Mouse (Mus musculus) megakaryocyte-erythroid progenitor cell, adult 5-6 weeks (primary cell): ENCODE results near the gene Usp49. TPM values are rescaled to one million over a fixed set of nuclear protein-coding genes. Genes with fewer than 3 reads are reported as not detected.

Experiments used
- ATAC-seq: replicated peaks from 2 replicates; pipeline ENCODE4 v1.8.0; 2016; ENCODE audit warnings: mild to moderate bottlenecking, inconsistent platforms; ENCODE audit not compliant: severe bottlenecking, poor library complexity, low FRiP score, low TSS enrichment
- total RNA-seq, 2 experiments: library from RNA; stranded (forward) in 1 of 2; stranded (reverse) in 1 of 2; fragments of 200-1000, 215-1000 nt in 1 of 2; fragments of >200 nt in 1 of 2; fragmentation: Nextera tagmentation in 1 of 2; gene quantifications; 2 replicates each; pipeline ENCODE4 v1.2.3; 2014 to 2017

The Usp49 gene
- total RNA-seq, 2 experiments from 2014 or later: 7.8 to 21.0 TPM

GRCm38 (mm10) chr17:47710036-47710435 lies 79.5 kb downstream of the Usp49 start:
- ATAC-seq: 0 out of 2 replicates have a peak, but pooled peaks have one; percentile 18

- ATAC-seq: no peak
Measured at GRCm38 (mm10) chr17:47711883-47712282, 81.4 kb downstream of the Usp49 start.

DNA sequence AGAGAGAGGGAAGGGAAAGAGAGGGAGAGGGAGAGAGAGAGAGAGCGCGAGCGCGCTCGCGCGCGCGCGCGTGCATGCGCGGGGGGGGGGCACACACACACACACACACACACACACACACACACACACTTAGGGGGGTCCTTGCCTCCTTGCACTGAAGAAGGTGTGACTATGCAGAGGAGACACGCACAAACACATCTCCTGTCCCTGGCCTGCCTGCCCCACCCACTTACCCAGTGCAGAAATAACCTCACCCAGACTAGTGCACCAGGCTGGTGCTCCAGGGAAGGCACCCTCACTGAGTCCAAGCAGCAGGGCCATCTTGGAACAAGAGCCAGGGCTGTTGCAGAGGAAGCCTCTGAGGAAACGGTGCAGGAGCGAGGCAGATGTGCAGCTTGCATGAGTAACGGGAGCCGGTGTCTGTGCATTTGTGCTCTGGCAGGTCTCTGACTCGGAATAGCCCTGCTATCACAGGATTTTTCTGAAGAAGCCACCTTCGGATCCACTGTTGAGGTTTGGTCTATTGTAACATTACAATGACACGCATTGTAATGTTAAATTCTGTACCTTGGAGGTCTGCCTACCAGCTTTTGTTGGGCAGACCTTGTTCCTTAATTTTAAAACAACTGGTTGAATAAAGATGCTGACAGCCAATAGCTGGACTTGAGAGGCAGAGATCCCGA lies 82.5 kb downstream of the Usp49 start:
- ATAC-seq: no peak

DNA sequence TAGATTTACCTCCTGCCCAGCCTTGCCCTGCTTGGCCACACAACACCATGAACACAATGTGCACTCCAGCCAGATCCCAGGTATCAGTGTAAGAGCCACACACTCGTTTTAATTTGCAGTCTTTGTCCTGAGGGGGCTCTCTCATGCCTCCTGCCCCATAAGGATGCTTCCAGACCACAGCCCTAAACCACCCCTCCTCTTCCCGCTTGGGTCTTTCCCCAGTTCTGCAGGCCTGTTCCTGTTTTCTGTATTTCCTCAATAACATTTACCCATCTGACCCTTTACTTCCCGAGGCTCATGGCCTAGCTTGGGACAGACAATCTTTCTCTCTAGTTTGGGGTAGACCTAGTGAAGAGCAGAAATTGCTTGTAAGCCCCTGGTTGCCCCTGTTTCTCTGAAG lies 84.5 kb downstream of the Usp49 start:
- ATAC-seq: no peak

DNA sequence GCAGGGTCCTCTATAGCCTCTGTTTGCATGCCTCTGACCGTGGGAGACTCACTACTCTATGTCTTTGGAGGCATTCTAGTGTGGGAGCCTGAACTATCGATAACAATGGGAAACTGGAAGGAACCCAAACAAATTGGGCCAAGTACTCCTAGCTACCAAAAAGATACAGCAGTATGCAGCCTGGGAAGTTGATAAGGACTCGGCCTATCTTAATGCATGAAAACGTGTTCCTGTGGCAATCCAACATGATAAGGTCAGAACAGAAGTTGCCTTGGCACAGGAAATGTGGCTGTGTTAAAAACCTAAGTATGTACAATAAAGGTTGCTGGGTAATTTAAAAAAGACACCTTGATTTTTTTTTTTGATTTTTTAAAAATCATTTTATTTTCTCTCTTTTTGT lies 90.7 kb downstream of the Usp49 start:
- peak; percentile 86 for ATAC-seq

DNA sequence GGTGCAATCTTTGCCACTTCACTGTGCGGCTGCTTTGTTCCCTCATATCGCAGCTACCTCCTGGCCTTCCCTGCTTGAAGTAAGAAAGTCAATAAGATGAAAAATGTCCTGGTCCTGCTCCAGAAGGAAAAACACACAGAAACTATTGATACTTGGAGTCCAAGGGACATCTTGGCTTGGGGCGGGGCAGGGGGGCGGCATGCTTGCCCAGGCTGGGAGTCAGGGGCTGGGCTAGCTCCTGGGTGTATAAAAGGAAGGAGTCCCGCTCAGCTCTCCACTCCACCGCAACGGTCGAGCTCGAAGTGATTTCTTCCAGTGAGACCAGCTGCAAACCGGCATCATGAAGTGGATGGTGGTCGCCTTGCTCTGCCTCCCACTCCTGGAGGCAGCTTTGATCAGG lies 96.1 kb downstream of the Usp49 start, which contains the start of gene Pgc:
Gene Pgc (plus strand): TSS at position 277 of the 400 bp plus-strand sequence.
- no peak for ATAC-seq

DNA sequence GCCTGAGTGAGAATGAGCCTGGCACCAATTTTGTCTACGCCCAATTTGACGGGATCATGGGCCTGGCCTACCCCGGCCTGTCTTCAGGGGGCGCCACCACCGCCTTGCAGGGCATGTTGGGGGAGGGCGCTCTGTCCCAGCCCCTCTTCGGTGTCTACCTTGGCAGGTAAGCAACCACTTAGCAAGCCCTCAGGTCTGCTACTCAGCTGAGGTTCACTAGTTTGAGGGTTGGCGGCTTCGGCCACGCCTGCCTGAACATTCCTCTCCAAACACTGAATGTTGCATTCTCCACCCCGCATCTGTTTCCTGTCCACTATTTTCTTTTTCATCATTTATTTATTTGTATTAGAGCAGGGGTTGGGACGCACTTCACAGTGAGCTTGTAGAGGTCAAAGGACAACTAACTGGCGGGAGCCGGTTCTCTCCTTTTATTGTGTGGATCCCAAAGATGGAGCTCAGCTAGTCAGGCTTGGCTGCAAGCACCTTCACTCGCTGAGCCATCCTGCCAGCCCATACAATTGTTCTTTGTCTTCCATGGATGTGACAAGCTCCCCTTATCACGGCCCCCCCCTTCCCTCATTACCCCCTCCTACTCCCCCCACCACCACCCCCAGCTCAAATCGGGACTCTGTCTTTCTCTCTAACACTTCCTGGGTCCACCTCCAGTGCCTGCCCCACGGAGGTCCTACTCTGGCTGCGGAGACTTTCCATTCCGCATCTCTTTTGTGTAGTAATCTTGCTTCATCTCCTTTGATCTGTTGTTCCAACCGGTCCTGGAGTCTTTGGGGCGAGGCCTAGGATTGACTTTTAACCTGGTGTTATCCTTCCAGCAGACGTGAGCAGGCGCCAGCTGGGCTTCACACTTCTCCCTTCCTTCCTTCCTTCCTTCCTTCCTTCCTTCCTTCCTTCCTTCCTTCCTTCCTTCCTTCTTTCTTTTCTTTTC lies 100.4 kb downstream of the Usp49 start:
- ATAC-seq: no peak

DNA sequence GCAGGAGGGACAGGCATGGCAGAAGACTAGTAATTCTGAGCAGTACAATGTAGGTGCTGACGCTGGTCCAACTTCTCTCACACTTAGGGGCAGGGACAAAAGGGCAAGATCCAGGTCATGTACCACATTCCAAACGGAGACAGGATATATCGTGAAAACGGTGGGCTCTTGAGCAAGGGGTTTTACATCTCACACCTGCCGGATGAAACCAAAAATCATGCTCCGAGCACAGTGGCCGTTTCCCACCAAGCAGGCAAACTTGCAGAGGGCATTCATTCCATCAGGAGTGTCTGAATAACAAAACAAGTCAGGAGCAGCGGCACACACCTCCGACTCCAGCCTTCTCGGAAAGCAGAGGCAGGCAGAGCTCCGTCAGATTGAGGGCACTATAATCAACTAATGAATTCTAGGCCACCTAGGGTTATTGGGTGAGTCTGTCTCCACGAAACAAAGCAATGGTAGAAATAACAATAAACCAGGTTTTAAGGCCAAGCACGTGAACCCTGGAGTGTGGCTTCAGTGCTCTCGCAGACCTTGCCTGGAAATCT lies 105.1 kb downstream of the Usp49 start:
- ATAC-seq: no peak

Other genes with a start within 250 kb of the Usp49 start
- 0.54 and 2.8 TPM in 2 replicates for gene Guca1b, start 245.3 kb upstream of the Usp49 start, total RNA-seq (2014; fragmentation: Nextera tagmentation)
- gene Guca1b, start 245.3 kb upstream of the Usp49 start, total RNA-seq (2017): 0.15 and 3.8 TPM in 2 replicates
- not detected in 2 replicates for gene Guca1a, start 230.1 kb upstream of the Usp49 start, total RNA-seq (2014; fragmentation: Nextera tagmentation)
- gene Guca1a, start 230.1 kb upstream of the Usp49 start, total RNA-seq (2017): not detected in 2 replicates
- gene AI661453, start 194.1 kb upstream of the Usp49 start, total RNA-seq (2014; fragmentation: Nextera tagmentation): 0.67 and 1.1 TPM in 2 replicates
- gene AI661453, start 194.1 kb upstream of the Usp49 start, total RNA-seq (2017): 0.04 TPM in 1 of 2 replicates, not detected in the other
- not detected in 2 replicates for gene 1700001C19Rik, start 193.3 kb upstream of the Usp49 start, total RNA-seq (2014; fragmentation: Nextera tagmentation)
- gene 1700001C19Rik, start 193.3 kb upstream of the Usp49 start, total RNA-seq (2017): not detected in 2 replicates
- gene Taf8, start 128.4 kb upstream of the Usp49 start, total RNA-seq (2014; fragmentation: Nextera tagmentation): 30.6 and 34.8 TPM in 2 replicates
- gene Taf8, start 128.4 kb upstream of the Usp49 start, total RNA-seq (2017): 30.5 and 45.8 TPM in 2 replicates
- 157 and 169 TPM in 2 replicates for gene Ccnd3, start 125.6 kb upstream of the Usp49 start, total RNA-seq (2014; fragmentation: Nextera tagmentation)
- 31.3 and 51.3 TPM in 2 replicates for gene Ccnd3, start 125.6 kb upstream of the Usp49 start, total RNA-seq (2017)
- gene Bysl, start 19.2 kb upstream of the Usp49 start, total RNA-seq (2014; fragmentation: Nextera tagmentation): 34.0 and 34.7 TPM in 2 replicates
- gene Bysl, start 19.2 kb upstream of the Usp49 start, total RNA-seq (2017): 21.9 and 24.9 TPM in 2 replicates
- 31.7 and 66.0 TPM in 2 replicates for gene Med20, start 19.1 kb upstream of the Usp49 start, total RNA-seq (2014; fragmentation: Nextera tagmentation)
- 28.2 and 40.4 TPM in 2 replicates for gene Med20, start 19.1 kb upstream of the Usp49 start, total RNA-seq (2017)
- 7.8 and 8.0 TPM in 2 replicates for gene Gm20517, start 19.1 kb upstream of the Usp49 start, total RNA-seq (2014; fragmentation: Nextera tagmentation)
- gene Gm20517, start 19.1 kb upstream of the Usp49 start, total RNA-seq (2017): 2.2 and 6.2 TPM in 2 replicates
- 440 and 480 TPM in 2 replicates for gene Tomm6, start 57.7 kb downstream of the Usp49 start, total RNA-seq (2014; fragmentation: Nextera tagmentation)
- 66.0 and 74.2 TPM in 2 replicates for gene Tomm6, start 57.7 kb downstream of the Usp49 start, total RNA-seq (2017)
- gene Frs3, start 58.3 kb downstream of the Usp49 start, total RNA-seq (2014; fragmentation: Nextera tagmentation): 0.26 and 1.7 TPM in 2 replicates
- gene Frs3, start 58.3 kb downstream of the Usp49 start, total RNA-seq (2017): 0.53 TPM in 1 of 2 replicates, not detected in the other
- gene Gm21981, start 63.8 kb downstream of the Usp49 start, total RNA-seq (2014; fragmentation: Nextera tagmentation): 1.4 TPM in 1 of 2 replicates, not detected in the other
- not detected in 2 replicates for gene Gm21981, start 63.8 kb downstream of the Usp49 start, total RNA-seq (2017)
- gene Prickle4, start 64.0 kb downstream of the Usp49 start, total RNA-seq (2014; fragmentation: Nextera tagmentation): not detected in 2 replicates
- gene Prickle4, start 64.0 kb downstream of the Usp49 start, total RNA-seq (2017): 2.3 TPM in 1 of 2 replicates, not detected in the other
- not detected in 2 replicates for gene Pgc, start 96.2 kb downstream of the Usp49 start, total RNA-seq (2014; fragmentation: Nextera tagmentation)
- not detected in 2 replicates for gene Pgc, start 96.2 kb downstream of the Usp49 start, total RNA-seq (2017)
- gene Tfeb, start 106.3 kb downstream of the Usp49 start, total RNA-seq (2014; fragmentation: Nextera tagmentation): 3.8 and 4.2 TPM in 2 replicates
- 3.0 and 8.3 TPM in 2 replicates for gene Tfeb, start 106.3 kb downstream of the Usp49 start, total RNA-seq (2017)
- 1.3 TPM in 1 of 2 replicates, not detected in the other for gene Mdfi, start 204.0 kb downstream of the Usp49 start, total RNA-seq (2014; fragmentation: Nextera tagmentation)
- gene Mdfi, start 204.0 kb downstream of the Usp49 start, total RNA-seq (2017): 1.8 TPM in 1 of 2 replicates, not detected in the other